Mouse (Mus musculus) layer of hippocampus, adult 11-12 months (tissue): ENCODE measurements at regions not wholly inside any gene's neighbourhood (a gene's known extent, or its start where the extent isn't known, plus 50 kb on each side); places are given as distances from the start of the nearest gene placed in this dataset.
"Not testable (repeated sequence)": the region's sequence is repeated elsewhere in the genome, so short reads cannot be mapped to it uniquely, and the experiment has no call there.

Experiments
- DNase-seq: peaks from one replicate; pipeline ENCODE4 v3.0.0; 2022; ENCODE audit warnings: low spot score

GRCm38 (mm10) chr16:25478300-25478699 lies 191.7 kb downstream of the Tprg start:
- no peak for DNase-seq

GRCm38 (mm10) chr16:25483831-25484254 lies 197.2 kb downstream of the Tprg start:
- no peak for DNase-seq

GRCm38 (mm10) chr16:25485007-25485406 lies 198.4 kb downstream of the Tprg start:
- no peak for DNase-seq

- no peak for DNase-seq
Observed at GRCm38 (mm10) chr16:25486477-25487094, 197.0 kb upstream of the Trp63 start.

GRCm38 (mm10) chr16:25490847-25491246 lies 192.7 kb upstream of the Trp63 start:
- no peak for DNase-seq

GRCm38 (mm10) chr16:25494153-25494552 lies 189.4 kb upstream of the Trp63 start:
- DNase-seq = no peak

GRCm38 (mm10) chr16:25495586-25496196 lies 187.9 kb upstream of the Trp63 start:
- DNase-seq = no peak

GRCm38 (mm10) chr16:25504829-25505228 lies 178.7 kb upstream of the Trp63 start:
- no peak for DNase-seq

- DNase-seq = no peak
Observed at GRCm38 (mm10) chr16:25517114-25517868, 166.3 kb upstream of the Trp63 start.

- DNase-seq = not testable (repeated sequence)
Observed at GRCm38 (mm10) chr16:25523141-25523540, 160.4 kb upstream of the Trp63 start.

- no peak for DNase-seq
Observed at GRCm38 (mm10) chr16:25523621-25524020, 159.9 kb upstream of the Trp63 start.

GRCm38 (mm10) chr16:25527850-25528249 lies 155.7 kb upstream of the Trp63 start:
- no peak for DNase-seq

- DNase-seq = no peak
Observed at GRCm38 (mm10) chr16:25528313-25528712, 155.2 kb upstream of the Trp63 start.

GRCm38 (mm10) chr16:25529681-25530080 lies 153.9 kb upstream of the Trp63 start:
- no peak for DNase-seq

- no peak for DNase-seq
Observed at GRCm38 (mm10) chr16:25531761-25532336, 151.7 kb upstream of the Trp63 start.

- DNase-seq = no peak
Observed at GRCm38 (mm10) chr16:25532519-25533205, 150.9 kb upstream of the Trp63 start.

- DNase-seq = peak; percentile 18
Observed at GRCm38 (mm10) chr16:25533206-25533580, 150.4 kb upstream of the Trp63 start.

- DNase-seq = no peak
Observed at GRCm38 (mm10) chr16:25536550-25536949, 147.0 kb upstream of the Trp63 start.

- DNase-seq = no peak
Observed at GRCm38 (mm10) chr16:25549542-25550110, 133.9 kb upstream of the Trp63 start.

- no peak for DNase-seq
Observed at GRCm38 (mm10) chr16:25557181-25557580, 126.4 kb upstream of the Trp63 start.

GRCm38 (mm10) chr16:25580216-25580615 lies 103.3 kb upstream of the Trp63 start:
- peak; percentile 7 for DNase-seq
